Mouse (Mus musculus) left cerebral cortex, adult 9 months (tissue): Measurements from ENCODE around the gene Gbe1.
A peak's percentile ranks its signal among the peaks of the same experiment; 100 is the strongest.

Source experiments
- DNase-seq, 2 experiments: peaks; one replicate each; pipeline ENCODE4 v3.0.0; 2022; ENCODE audit warnings: low spot score in 2 of 2

Gbe1 gene

DNA sequence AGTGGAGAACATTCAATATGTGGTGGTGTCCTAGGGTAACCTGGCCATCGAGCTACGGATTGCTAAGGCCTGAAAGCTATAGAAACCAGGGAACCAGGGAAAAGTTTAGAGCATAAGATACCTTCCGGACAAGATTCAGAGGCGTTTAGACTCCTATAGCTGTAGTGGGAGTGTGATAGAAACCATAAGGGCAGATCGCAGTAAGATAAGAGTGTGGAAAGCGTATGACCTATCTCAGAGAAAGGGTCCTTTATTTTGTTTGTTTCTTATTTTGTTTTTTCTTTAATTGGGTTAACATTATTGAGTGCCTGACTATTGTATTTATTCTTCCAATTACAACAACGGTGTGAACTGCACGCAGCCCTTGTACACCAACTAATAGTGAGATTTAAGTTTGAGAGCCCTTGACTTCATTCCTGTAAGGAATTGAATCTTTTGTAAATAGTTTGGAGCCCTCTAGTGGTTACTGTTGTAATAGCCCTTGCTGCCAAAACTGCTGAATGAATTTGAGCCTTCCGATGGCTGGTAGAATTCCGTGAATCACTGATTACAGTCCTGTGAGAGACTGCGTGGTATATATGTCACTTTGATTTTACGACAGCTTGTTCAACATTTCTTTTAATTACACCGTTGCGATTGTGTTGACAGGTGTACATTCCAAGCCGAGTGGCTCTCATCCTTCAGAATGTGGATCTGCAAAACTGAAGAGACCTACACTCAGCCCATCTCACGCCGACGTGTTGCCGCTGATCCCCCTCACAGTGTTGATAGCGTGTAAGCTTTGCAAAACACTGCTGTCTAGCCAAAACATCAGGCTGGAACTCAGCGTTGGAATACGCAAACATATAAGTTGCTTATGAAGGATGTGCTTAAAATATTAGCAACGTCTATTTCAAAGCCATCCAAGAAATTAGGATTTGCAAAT is 254.9 kb downstream of the Gbe1 start:
- peak; percentile 28 to 87 for DNase-seq

DNA sequence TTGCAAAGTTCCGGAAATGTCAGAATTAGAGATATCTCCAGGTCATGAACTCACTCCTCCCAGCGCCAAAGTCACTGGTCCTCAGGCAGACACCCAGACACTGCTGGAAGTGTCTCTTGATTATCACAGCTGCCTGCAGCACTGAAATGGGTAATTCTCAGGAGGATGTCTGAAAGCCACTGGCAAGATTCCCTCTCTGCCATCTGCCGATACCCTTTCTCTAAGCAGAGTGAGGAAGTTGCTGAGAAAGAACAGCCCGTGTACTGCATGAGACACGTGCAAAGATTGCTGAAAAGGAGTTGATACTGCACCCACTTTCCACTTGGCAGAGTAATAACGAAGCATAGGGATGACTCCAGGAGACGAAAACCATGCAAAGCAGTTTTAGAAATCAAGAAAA is 272.2 kb downstream of the Gbe1 start:
- DNase-seq: peak; percentile 52 to 81

DNA sequence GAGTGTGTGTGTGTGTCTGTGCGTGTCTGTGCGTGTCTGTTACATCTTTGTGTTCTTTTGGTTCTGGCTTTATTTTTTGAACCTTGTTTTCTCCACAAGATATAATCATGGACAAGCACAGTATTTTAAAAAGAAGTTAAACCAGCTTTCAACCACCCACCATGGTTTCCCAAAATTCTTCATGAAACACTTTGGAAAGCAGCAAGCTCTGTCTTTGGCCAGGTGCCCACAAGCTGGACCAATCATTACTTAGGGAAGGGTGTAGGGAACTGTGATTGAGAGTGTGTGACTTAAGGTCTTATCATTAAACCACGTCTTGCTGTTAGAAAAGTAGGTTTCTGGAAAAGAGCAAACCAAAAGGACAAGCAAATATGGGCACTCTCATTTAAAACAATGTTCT is 288.6 kb downstream of the Gbe1 start:
- DNase-seq: peak in 1 of 2 experiments; percentile 50

DNA sequence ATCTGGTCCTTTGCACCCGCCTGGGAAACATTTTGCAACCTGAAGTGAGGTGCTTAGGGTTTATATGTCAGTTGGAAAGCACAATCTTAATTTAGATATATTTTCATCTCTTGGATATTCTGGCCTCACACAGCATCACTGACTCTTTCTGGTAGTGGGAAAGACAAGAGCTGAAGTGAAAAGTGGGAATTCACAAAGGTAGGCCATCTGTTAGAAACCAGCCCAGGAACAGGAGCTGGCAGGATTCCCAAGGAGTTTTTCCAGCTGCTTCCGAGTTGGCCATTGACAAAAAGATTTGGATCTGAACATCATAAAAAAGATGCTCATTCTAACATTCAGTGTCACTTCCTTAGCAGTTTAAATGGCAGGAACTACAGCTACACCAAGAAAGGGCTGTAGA is 294.6 kb downstream of the Gbe1 start:
- peak in 1 of 2 experiments; percentile 50 for DNase-seq

DNA sequence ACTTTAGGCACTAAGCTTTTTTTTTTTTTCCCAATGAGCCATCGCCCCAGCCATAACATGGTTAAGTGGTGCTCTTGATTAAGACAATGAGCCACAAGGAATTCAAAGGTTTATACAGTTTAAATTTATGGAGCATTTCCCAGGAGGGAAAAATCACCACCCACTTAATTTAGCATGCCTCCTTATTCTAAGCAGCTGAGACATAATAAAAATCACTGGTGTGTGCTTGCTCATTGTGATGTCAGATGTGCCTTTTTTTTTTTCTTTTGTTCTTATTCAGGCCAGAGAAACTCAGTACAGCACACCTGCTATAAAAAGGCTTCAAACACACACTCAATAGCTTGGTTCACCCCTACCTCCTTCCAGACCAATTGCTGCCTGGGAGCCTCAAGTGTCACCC is 303.9 kb downstream of the Gbe1 start:
- DNase-seq: no peak

DNA sequence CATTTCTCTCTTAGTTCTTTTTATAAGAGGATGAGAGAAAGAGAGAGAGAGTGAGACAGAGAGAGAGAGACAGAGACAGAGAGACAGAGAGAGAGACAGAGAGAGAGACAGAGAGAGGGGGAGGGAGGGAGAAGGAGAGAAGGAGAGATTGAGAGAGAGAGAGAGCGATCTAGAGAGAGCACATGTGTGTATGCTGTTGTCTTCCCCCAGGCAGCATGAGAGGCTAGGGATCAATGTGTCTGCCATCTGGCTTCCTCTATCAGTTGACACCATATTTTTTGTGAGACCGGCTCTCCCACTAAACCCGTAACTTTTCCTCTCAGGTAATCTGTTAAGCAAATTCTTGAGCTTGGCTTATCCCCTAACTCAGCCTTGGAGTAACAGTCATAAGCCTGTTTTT is 304.4 kb downstream of the Gbe1 start:
- no peak for DNase-seq
